Mouse (Mus musculus) megakaryocyte, embryonic 14.5 days (primary cell): Measurements from ENCODE around the gene Taar8b.
"Not testable (repeated sequence)": the region's sequence is repeated elsewhere in the genome, so short reads cannot be mapped to it uniquely, and the experiment has no call there.

Experiments
- FLI1 ChIP-seq: IDR thresholded peaks from 2 replicates; pipeline ENCODE4 v1.6.1; 2012; ENCODE audit warnings: low read length, inconsistent platforms, mixed read lengths
- GATA1 ChIP-seq: IDR thresholded peaks from 3 replicates; pipeline ENCODE4 v1.6.1; 2012; ENCODE audit warnings: mixed read lengths, low read length, inconsistent platforms, borderline replicate concordance

DNA sequence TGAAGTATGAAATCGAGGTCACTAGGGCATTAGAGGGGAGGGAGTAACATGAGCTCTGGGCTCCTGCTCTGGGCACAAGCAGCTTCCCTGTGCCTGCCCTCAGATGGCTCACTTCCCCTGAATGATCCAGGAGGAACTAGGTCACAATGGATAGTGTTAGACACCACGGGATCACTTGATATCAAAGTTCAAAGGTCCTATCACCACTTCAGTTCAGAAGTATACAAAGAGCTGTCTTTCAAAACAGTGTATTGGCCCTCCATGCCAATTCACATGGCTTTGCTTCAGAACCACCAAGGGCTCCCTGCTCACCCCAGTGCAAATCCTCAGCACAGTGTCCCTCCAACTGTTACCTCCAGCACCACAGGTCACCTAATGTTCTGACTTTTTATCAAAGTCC is 17.3 kb downstream of the Taar8b start:
- not testable (repeated sequence) for TF ChIP-seq GATA1, FLI1
